Mouse (Mus musculus) liver, postnatal 0 days (tissue): ENCODE data around the gene Fam171b. TPM values are rescaled to one million over a fixed set of nuclear protein-coding genes. Genes with fewer than 3 reads are reported as not detected.

ENCODE experiments used
- ATAC-seq: fragments of 200-750 bp; cut with Nextera tagmentation; 2 replicates; pipeline ENCODE4 v1.8.0; 2017; ENCODE audit warnings: mild to moderate bottlenecking, moderate library complexity
- DNase-seq: peaks from one replicate; pipeline ENCODE4 v3.0.0-alpha.2; 2016
- H3K27ac ChIP-seq: fragments of 300-500 bp; sonication (generic); 2 replicates; pipeline ENCODE4 v1.5.1; 2014; ENCODE audit warnings: antibody characterized with exemption, moderate library complexity, mild to moderate bottlenecking, low read depth
- H3K27me3 ChIP-seq: fragments of 300-500 bp; sonication (generic); 2 replicates; pipeline ENCODE4 v1.6.1; 2014; ENCODE audit warnings: low read length, control low read depth, mixed read lengths; ENCODE audit not compliant: insufficient read depth
- H3K36me3 ChIP-seq: fragments of 300-500 bp; sonication (generic); replicated peaks from 2 replicates; pipeline ENCODE4 v1.6.1; 2014; ENCODE audit warnings: mild to moderate bottlenecking, control low read depth, low read length, moderate library complexity, mixed read lengths; ENCODE audit not compliant: insufficient read depth
- H3K4me1 ChIP-seq: fragments of 300-500 bp; sonication (generic); 2 replicates; pipeline ENCODE4 v1.6.1; 2014; ENCODE audit warnings: antibody characterized with exemption, mild to moderate bottlenecking, control low read depth; ENCODE audit not compliant: insufficient read depth
- H3K4me2 ChIP-seq: fragments of 300-500 bp; sonication (generic); 2 replicates; pipeline ENCODE4 v1.6.1; 2014; ENCODE audit warnings: low read depth, mild to moderate bottlenecking, low read length, moderate library complexity, mixed read lengths
- H3K4me3 ChIP-seq: fragments of 300-500 bp; sonication (generic); 2 replicates; pipeline ENCODE4 v1.5.1; 2014; ENCODE audit warnings: low read depth, low read length
- H3K9ac ChIP-seq: fragments of 300-500 bp; sonication (generic); replicated peaks from 2 replicates; pipeline ENCODE4 v1.6.1; 2014; ENCODE audit warnings: mild to moderate bottlenecking, moderate library complexity
- H3K9me3 ChIP-seq: fragments of 300-500 bp; sonication (generic); 2 replicates; pipeline ENCODE4 v1.6.1; 2016; ENCODE audit warnings: mild to moderate bottlenecking, control low read depth, low read length, mixed read lengths
- CTCF ChIP-seq: sonication (generic); IDR thresholded peaks from 2 replicates; pipeline ENCODE4 v1.5.1; 2016; ENCODE audit warnings: antibody characterized with exemption, low read depth
- EP300 ChIP-seq: IDR thresholded peaks from 2 replicates; pipeline ENCODE4 v1.6.1; 2016; ENCODE audit warnings: antibody characterized with exemption, low read depth, mild to moderate bottlenecking
- WGBS: fragments of 180-500 bp; shearing (Covaris S2); extraction: QIAGEN DNeasy Blood & Tissue Kit; methylation state at CpG from one replicate; pipeline ENCODE4 v1.1.7; 2014; ENCODE audit not compliant: insufficient replicate concordance; 5-methylcytosine and 5-hydroxymethylcytosine counted together
- polyA plus RNA-seq: library from polyadenylated mRNA; unstranded; fragments of >200 nt; fragmentation: Nextera tagmentation; extraction: Ambion mirVana; gene quantifications from 2 replicates; pipeline ENCODE4 v1.2.1, GENCODE M21; 2015

Fam171b gene
- polyA plus RNA-seq, 1 experiment from 2014 or later, result 0.47 TPM

GRCm38 (mm10) chr2:83853423-83853822 lies 41.0 kb downstream of the Fam171b start:
- TF ChIP-seq CTCF, result no peak
- TF ChIP-seq EP300, result no peak
- Histone ChIP-seq H3K36me3 (no peaks in the 10 kb centered on the region), H3K27me3 (no peaks in the 10 kb centered on the region), H3K4me3 (no peak overlapping the region), H3K9ac (no peak overlapping the region), H3K9me3 (no peaks in the 10 kb centered on the region), H3K27ac (no peak overlapping the region), H3K4me1 (no peaks in the 10 kb centered on the region), H3K4me2 (no peak overlapping the region)
- WGBS, result 79% methylated on average over 10 of the region's 10 CpGs
- DNase-seq (no peak), ATAC-seq (no peak)

DNA sequence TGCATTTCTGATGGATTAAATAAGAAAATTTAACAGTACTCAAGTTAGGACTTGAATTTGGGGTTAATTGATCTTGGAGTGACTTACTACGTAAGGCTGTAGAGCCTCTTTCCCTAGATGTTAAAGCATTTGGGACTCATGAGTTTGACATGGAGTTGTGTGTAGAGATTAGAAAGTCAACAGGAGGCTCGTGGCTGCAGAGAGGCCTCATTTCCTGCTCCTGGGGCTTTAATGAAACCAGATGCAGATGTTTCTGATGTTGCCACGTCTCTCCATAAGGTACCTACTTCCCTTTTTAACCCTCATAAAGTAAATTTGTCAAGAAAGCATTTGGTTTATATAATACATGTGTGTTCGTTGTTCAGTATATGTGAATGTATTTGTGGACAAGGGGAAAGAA lies 43.8 kb downstream of the Fam171b start:
- Histone ChIP-seq H3K4me3 (no peak overlapping the region), H3K27me3 (no peaks in the 10 kb centered on the region), H3K4me2 (no peak overlapping the region), H3K9me3 (no peaks in the 10 kb centered on the region), H3K4me1 (no peaks in the 10 kb centered on the region), H3K36me3 (no peaks in the 10 kb centered on the region), H3K9ac (no peak overlapping the region), H3K27ac (no peak overlapping the region)
- ATAC-seq, result no peak
- no peak for TF ChIP-seq CTCF
- no peak for TF ChIP-seq EP300
- no peak for DNase-seq
- 30% methylated on average over 4 of the region's 4 CpGs for WGBS

- Histone ChIP-seq H3K9me3 (no peaks in the 10 kb centered on the region), H3K27me3 (no peaks in the 10 kb centered on the region), H3K27ac (no peak overlapping the region), H3K4me3 (no peak overlapping the region), H3K36me3 (no peaks in the 10 kb centered on the region), H3K4me1 (no peaks in the 10 kb centered on the region), H3K4me2 (no peak overlapping the region), H3K9ac (no peak overlapping the region)
- TF ChIP-seq CTCF, result no peak
- TF ChIP-seq EP300, result no peak
- ATAC-seq (no peak), DNase-seq (no peak)
- WGBS, result 74% methylated on average over 6 of the region's 6 CpGs
Observed at GRCm38 (mm10) chr2:83883850-83884420, 71.5 kb downstream of the Fam171b start.

DNA sequence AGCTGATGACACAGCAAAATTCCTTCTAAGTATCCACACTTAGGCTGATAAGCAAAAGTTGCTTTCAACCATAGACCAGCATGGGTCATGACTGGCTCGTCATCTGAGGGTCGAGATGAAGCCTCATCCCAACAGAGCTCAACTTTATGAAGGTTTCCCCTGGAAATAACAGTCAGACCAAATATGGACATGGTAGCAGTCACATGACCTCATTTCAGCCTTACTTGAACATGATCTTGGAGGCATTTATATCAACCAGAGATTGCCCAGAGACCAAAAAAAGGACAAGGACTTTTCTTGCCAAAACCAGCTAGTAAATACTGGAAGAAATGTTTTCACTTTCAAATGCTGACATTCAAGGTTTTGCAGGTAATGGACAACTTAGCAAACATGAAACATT lies 81.3 kb downstream of the Fam171b start:
- WGBS, result 75% methylated on average over 2 of the region's 2 CpGs

DNA sequence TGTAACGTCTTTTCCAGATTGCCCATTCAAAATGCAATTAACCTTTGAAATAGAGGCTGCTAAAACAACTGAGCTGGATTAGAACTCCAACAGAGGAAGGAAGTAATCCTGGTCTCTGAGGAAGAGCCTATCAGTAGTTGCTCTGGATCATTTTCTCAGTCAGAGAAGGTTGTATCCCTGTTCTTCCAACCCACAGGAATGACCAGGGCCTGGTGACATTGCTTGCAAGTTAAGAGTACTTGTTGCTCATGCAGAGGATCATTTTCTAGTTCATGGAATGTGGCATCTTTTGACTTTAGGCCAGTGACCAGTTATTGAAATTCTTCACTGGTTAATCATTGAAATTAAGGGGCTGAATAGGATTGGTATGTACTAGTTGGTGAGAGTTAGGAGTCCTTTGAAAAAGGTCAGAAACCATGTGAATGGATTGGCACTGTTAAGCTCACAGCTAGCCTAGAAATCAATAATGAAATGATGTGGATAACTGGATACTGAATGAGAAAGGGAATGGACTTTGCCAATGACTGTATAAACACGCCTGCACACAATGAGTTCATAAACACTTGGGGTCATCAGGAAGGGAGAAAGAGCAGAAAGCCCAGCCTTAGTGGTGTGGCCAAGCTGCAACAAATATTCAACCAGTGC lies 89.6 kb downstream of the Fam171b start:
- no peak for DNase-seq
- Histone ChIP-seq H3K27ac (no peak overlapping the region), H3K36me3 (no peaks in the 10 kb centered on the region), H3K9me3 (no peaks in the 10 kb centered on the region), H3K4me3 (no peak overlapping the region), H3K4me2 (no peak overlapping the region), H3K9ac (no peak overlapping the region), H3K4me1 (no peaks in the 10 kb centered on the region), H3K27me3 (no peaks in the 10 kb centered on the region)
- WGBS, result 63% methylated on average over 2 of the region's 2 CpGs
- ATAC-seq, result no peak
- TF ChIP-seq CTCF, result no peak
- no peak for TF ChIP-seq EP300

More for the DNA sequence above, 81.3 kb downstream of the Fam171b start:
- no peaks in the 10 kb centered on the region for H3K27me3 ChIP-seq
- H3K9me3 ChIP-seq, result no peaks in the 10 kb centered on the region
- no peak overlapping the region for H3K27ac ChIP-seq
- no peak overlapping the region for H3K9ac ChIP-seq
- DNase-seq, result no peak
- no peak overlapping the region for H3K4me2 ChIP-seq
- H3K36me3 ChIP-seq, result no peaks in the 10 kb centered on the region
- H3K4me3 ChIP-seq, result no peak overlapping the region
- no peak for ATAC-seq
- no peaks in the 10 kb centered on the region for H3K4me1 ChIP-seq
- TF ChIP-seq EP300 (no peak), CTCF (no peak)

DNA sequence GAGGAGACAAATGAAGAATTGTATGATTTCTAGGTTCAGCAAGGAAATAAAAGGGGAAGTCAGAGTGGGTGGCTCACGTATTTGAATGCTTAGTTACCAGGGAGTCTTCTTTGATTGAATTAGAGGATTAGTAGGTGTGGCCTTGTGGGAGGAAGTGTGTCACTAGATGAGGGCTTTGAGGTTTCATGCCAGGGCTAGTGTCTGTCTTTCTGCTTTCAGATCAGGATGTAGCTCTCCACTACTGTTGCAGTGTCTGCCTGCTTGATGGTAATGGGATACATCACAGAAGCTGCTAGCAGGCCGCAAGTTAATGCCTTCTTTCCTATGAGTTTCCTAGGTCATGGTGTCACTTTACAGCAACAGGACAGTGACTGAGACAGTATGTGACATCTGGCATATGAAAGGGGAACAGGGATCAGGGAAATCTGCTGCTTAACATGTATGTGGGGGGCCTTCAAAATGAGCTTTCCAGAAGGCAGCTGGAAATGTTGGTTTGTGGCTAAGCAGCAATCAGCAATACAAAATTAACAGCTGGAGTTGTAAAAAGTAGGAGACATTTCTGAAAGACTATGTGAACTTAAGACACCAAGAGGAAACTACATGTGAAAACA lies 117.1 kb downstream of the Fam171b start:
- no peak overlapping the region for H3K4me2 ChIP-seq
- H3K4me3 ChIP-seq, result no peak overlapping the region
- H3K4me1 ChIP-seq, result no peaks in the 10 kb centered on the region
- TF ChIP-seq CTCF (no peak), EP300 (no peak)
- no peaks in the 10 kb centered on the region for H3K27me3 ChIP-seq
- DNase-seq (no peak), ATAC-seq (no peak)
- 35% methylated on average over 2 of the region's 2 CpGs for WGBS
- no peaks in the 10 kb centered on the region for H3K36me3 ChIP-seq
- H3K27ac ChIP-seq, result no peak overlapping the region
- H3K9me3 ChIP-seq, result no peaks in the 10 kb centered on the region
- no peak overlapping the region for H3K9ac ChIP-seq

Other genes with a start within 250 kb of the Fam171b start
- 59.1 and 63.1 TPM in 2 replicates for gene Zc3h15, start 168.2 kb upstream of the Fam171b start, polyA plus RNA-seq
- 25.1 and 26.5 TPM in 2 replicates for gene Itgav, start 88.2 kb upstream of the Fam171b start, polyA plus RNA-seq
- gene Zswim2, start 128.6 kb downstream of the Fam171b start, polyA plus RNA-seq, result not detected in 2 replicates
- gene Gm13698, start 143.1 kb downstream of the Fam171b start, polyA plus RNA-seq, result not detected in 2 replicates
- gene Gm13693, start 148.9 kb downstream of the Fam171b start, polyA plus RNA-seq, result not detected in 2 replicates
- not detected in 2 replicates for gene Gm13695, start 154.7 kb downstream of the Fam171b start, polyA plus RNA-seq
- not detected in 2 replicates for gene Gm13696, start 160.5 kb downstream of the Fam171b start, polyA plus RNA-seq
- gene Gm13694, start 166.3 kb downstream of the Fam171b start, polyA plus RNA-seq, result not detected in 2 replicates
- not detected in 2 replicates for gene Gm13697, start 172.1 kb downstream of the Fam171b start, polyA plus RNA-seq
- not detected in 2 replicates for gene Gm13691, start 177.9 kb downstream of the Fam171b start, polyA plus RNA-seq